Mouse (Mus musculus) megakaryocyte, embryonic 14.5 days (primary cell): Measurements from ENCODE around the gene Capza2.

Experiments
- FLI1 ChIP-seq: IDR thresholded peaks from 2 replicates; pipeline ENCODE4 v1.6.1; 2012; ENCODE audit warnings: low read length, inconsistent platforms, mixed read lengths
- GATA1 ChIP-seq: IDR thresholded peaks from 3 replicates; pipeline ENCODE4 v1.6.1; 2012; ENCODE audit warnings: mixed read lengths, low read length, inconsistent platforms, borderline replicate concordance

- TF ChIP-seq GATA1 = no peak
- TF ChIP-seq FLI1 = no peak
These were observed 56.6 kb downstream of the Capza2 start, which contains the start of gene St7 for GRCm38 (mm10) chr6:17692647-17693046.
